Mouse (Mus musculus) liver, postnatal 0 days (tissue): ENCODE measurements at regions not wholly inside any gene's neighbourhood (a gene's known extent, or its start where the extent isn't known, plus 50 kb on each side); places are given as distances from the start of the nearest gene placed in this dataset.

Source experiments
- ATAC-seq: fragments of 200-750 bp; cut with Nextera tagmentation; 2 replicates; pipeline ENCODE4 v1.8.0; 2017; ENCODE audit warnings: mild to moderate bottlenecking, moderate library complexity
- DNase-seq: peaks from one replicate; pipeline ENCODE4 v3.0.0-alpha.2; 2016
- H3K27ac ChIP-seq: fragments of 300-500 bp; sonication (generic); 2 replicates; pipeline ENCODE4 v1.5.1; 2014; ENCODE audit warnings: antibody characterized with exemption, moderate library complexity, mild to moderate bottlenecking, low read depth
- H3K27me3 ChIP-seq: fragments of 300-500 bp; sonication (generic); 2 replicates; pipeline ENCODE4 v1.6.1; 2014; ENCODE audit warnings: low read length, control low read depth, mixed read lengths; ENCODE audit not compliant: insufficient read depth
- H3K36me3 ChIP-seq: fragments of 300-500 bp; sonication (generic); replicated peaks from 2 replicates; pipeline ENCODE4 v1.6.1; 2014; ENCODE audit warnings: mild to moderate bottlenecking, control low read depth, low read length, moderate library complexity, mixed read lengths; ENCODE audit not compliant: insufficient read depth
- H3K4me1 ChIP-seq: fragments of 300-500 bp; sonication (generic); 2 replicates; pipeline ENCODE4 v1.6.1; 2014; ENCODE audit warnings: antibody characterized with exemption, mild to moderate bottlenecking, control low read depth; ENCODE audit not compliant: insufficient read depth
- H3K4me2 ChIP-seq: fragments of 300-500 bp; sonication (generic); 2 replicates; pipeline ENCODE4 v1.6.1; 2014; ENCODE audit warnings: low read depth, mild to moderate bottlenecking, low read length, moderate library complexity, mixed read lengths
- H3K4me3 ChIP-seq: fragments of 300-500 bp; sonication (generic); 2 replicates; pipeline ENCODE4 v1.5.1; 2014; ENCODE audit warnings: low read depth, low read length
- H3K9ac ChIP-seq: fragments of 300-500 bp; sonication (generic); replicated peaks from 2 replicates; pipeline ENCODE4 v1.6.1; 2014; ENCODE audit warnings: mild to moderate bottlenecking, moderate library complexity
- H3K9me3 ChIP-seq: fragments of 300-500 bp; sonication (generic); 2 replicates; pipeline ENCODE4 v1.6.1; 2016; ENCODE audit warnings: mild to moderate bottlenecking, control low read depth, low read length, mixed read lengths
- CTCF ChIP-seq: sonication (generic); IDR thresholded peaks from 2 replicates; pipeline ENCODE4 v1.5.1; 2016; ENCODE audit warnings: antibody characterized with exemption, low read depth
- EP300 ChIP-seq: IDR thresholded peaks from 2 replicates; pipeline ENCODE4 v1.6.1; 2016; ENCODE audit warnings: antibody characterized with exemption, low read depth, mild to moderate bottlenecking
- WGBS: fragments of 180-500 bp; shearing (Covaris S2); extraction: QIAGEN DNeasy Blood & Tissue Kit; methylation state at CpG from one replicate; pipeline ENCODE4 v1.1.7; 2014; ENCODE audit not compliant: insufficient replicate concordance; 5-methylcytosine and 5-hydroxymethylcytosine counted together

DNA sequence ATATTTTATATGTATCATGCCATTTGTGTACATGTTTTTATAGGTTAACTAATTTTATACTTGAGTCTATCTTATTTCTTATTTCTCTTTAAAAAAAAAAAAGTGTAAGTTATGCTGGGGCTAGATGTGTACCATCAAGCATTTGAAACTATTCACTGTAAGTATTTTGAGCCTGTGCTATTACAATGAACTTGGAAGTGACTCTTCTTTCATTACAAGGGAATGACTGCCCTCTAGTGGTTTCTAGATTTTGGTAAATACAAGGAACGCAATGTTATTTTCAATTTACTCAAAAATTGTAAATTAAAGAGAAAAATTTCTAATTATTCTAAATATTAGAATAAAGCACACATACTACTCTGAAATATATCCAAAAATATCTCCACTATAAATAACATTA is 197.1 kb upstream of the Manea start:
- H3K4me1 ChIP-seq, result no peaks in the 10 kb centered on the region
- peak; percentile 52 for TF ChIP-seq CTCF
- TF ChIP-seq EP300, result no peak
- H3K9me3 ChIP-seq, result no peaks in the 10 kb centered on the region
- H3K27me3 ChIP-seq, result no peaks in the 10 kb centered on the region
- no peaks in the 10 kb centered on the region for H3K36me3 ChIP-seq
- DNase-seq (no peak), ATAC-seq (no peak)
- no peak overlapping the region for H3K4me2 ChIP-seq
- H3K27ac ChIP-seq, result no peak overlapping the region
- 48% methylated on average over 1 of the region's 1 CpGs for WGBS
- no peak overlapping the region for H3K9ac ChIP-seq
- no peak overlapping the region for H3K4me3 ChIP-seq

DNA sequence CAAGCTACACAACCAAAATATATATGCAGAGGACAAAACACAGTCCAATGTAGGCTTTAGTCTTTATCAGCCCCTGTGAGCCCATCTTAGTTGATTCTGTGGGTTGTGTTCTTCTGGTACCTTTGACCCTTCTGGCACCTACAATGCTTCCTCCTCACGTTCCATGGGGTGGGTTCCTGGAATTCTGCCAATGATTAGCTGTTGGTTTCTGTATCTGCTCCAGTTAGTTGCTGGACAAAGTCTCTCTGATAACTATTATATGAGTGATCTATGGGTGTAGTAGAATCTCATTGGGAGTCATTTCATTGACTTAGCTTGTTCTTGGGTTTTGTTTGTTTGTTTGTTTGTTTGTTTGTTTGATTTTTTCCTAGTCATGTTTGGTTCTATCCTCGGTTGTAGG is 195.8 kb upstream of the Manea start:
- 38% methylated on average over 2 of the region's 2 CpGs for WGBS

DNA sequence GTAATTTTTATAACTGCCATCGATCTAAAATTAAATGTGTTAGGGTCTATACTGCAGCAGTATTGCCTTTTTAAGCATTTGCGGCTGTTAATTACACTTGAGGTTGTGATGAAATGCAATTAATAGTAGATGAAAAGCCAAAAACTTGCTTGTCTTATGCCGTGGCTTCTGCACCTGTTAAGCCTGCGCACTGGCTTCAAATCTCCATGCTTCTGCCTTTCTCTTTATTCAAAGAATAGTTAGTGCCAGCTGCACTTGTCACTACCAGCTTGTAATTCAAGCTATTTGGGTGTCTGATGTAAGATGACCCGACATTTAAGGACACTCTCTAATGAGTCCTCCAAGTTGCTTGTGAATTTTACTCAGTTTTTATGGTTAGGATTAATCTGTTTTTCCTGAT is 161.3 kb upstream of the Manea start:
- ATAC-seq, result no peak
- no peak overlapping the region for H3K4me3 ChIP-seq
- no peak overlapping the region for H3K4me2 ChIP-seq
- H3K27ac ChIP-seq, result no peak overlapping the region
- DNase-seq, result no peak
- H3K27me3 ChIP-seq, result no peaks in the 10 kb centered on the region
- WGBS, result 72% methylated on average over 5 of the region's 5 CpGs
- no peak overlapping the region for H3K9ac ChIP-seq
- H3K9me3 ChIP-seq, result no peaks in the 10 kb centered on the region
- H3K4me1 ChIP-seq, result no peaks in the 10 kb centered on the region
- TF ChIP-seq EP300 (no peak), CTCF (no peak)
- H3K36me3 ChIP-seq, result no peaks in the 10 kb centered on the region

More for the DNA sequence above, 195.8 kb upstream of the Manea start:
- no peaks in the 10 kb centered on the region for H3K27me3 ChIP-seq
- no peak overlapping the region for H3K27ac ChIP-seq
- no peak overlapping the region for H3K4me2 ChIP-seq
- H3K9ac ChIP-seq, result no peak overlapping the region
- no peak overlapping the region for H3K4me3 ChIP-seq
- H3K4me1 ChIP-seq, result no peaks in the 10 kb centered on the region
- no peak for DNase-seq
- no peaks in the 10 kb centered on the region for H3K9me3 ChIP-seq
- no peak for TF ChIP-seq EP300
- H3K36me3 ChIP-seq, result no peaks in the 10 kb centered on the region
- no peak for ATAC-seq

DNA sequence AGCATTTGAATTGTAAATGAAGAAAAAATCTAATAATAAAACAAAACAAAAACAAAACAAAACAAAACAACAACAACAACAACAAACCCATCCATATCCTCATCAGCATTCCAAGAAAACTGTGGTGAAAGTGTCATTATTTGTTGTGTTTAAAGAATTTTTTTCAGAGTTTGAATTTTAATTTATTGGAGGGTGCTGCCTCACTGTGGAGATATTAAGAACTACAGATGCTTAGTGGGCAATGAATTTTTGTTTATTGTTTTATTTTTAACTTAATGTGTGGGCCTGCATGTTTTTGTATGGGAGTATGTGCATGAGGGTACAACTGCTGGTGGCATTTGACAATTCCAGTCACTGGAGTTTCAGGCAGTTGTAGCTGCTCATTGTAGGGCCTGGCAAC is 147.6 kb upstream of the Manea start:
- Histone ChIP-seq H3K27me3 (no peaks in the 10 kb centered on the region), H3K4me3 (no peak overlapping the region), H3K9me3 (no peaks in the 10 kb centered on the region), H3K36me3 (no peaks in the 10 kb centered on the region), H3K4me2 (no peak overlapping the region), H3K4me1 (no peaks in the 10 kb centered on the region), H3K9ac (no peak overlapping the region), H3K27ac (no peak overlapping the region)
- ATAC-seq (no peak), DNase-seq (no peak)
- no peak for TF ChIP-seq EP300
- peak; percentile 42 for TF ChIP-seq CTCF

DNA sequence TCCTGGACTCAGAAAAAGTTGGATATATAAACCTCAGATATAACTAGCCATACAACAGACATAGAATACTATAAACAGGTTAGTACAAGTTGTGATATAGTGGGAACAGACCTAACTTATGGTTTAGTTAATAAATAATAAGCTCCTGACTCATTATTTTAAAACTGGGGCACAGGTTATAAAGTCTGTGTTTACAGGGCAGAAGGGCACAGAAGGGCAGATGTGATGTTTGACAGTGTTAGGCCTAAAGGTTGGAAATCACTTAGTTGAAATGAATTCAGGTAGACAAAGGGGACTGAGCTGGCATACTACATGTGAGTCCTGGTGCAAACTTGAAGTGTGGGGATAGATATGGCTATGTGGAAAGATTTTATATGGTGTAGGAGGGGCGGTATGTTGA is 128.2 kb upstream of the Manea start:
- 71% methylated on average over 1 of the region's 1 CpGs for WGBS
- H3K4me1 ChIP-seq, result no peaks in the 10 kb centered on the region
- no peak overlapping the region for H3K4me2 ChIP-seq
- no peak overlapping the region for H3K9ac ChIP-seq
- no peak for DNase-seq
- H3K27me3 ChIP-seq, result no peaks in the 10 kb centered on the region
- no peaks in the 10 kb centered on the region for H3K36me3 ChIP-seq
- H3K4me3 ChIP-seq, result no peak overlapping the region
- no peak overlapping the region for H3K27ac ChIP-seq
- ATAC-seq, result peak; percentile 66
- TF ChIP-seq CTCF (no peak), EP300 (no peak)
- no peaks in the 10 kb centered on the region for H3K9me3 ChIP-seq

DNA sequence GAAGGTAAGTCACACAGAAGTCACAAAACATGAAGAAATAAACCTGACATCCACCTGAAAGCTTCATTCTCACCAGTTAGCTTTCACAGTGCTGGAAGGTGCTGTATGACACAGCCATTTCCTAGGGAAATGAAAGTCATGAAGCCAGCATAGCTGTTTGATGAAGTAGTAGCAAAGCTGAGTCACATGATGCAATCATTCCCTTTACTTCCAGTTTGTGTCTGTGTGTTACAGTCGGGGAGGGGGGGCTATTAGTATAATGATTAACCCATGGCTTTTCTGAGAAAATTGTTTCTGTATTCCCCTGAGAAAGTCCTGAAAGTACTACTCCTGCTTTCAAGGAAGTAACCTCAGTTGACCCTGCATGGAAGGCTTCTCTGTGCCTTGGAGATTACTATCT is 94.8 kb upstream of the Manea start:
- 23% methylated on average over 1 of the region's 1 CpGs for WGBS
- TF ChIP-seq EP300 (no peak), CTCF (no peak)
- Histone ChIP-seq H3K4me3 (no peak overlapping the region), H3K36me3 (no peaks in the 10 kb centered on the region), H3K27me3 (no peaks in the 10 kb centered on the region), H3K4me1 (no peaks in the 10 kb centered on the region), H3K9ac (no peak overlapping the region), H3K4me2 (no peak overlapping the region), H3K27ac (no peak overlapping the region), H3K9me3 (no peaks in the 10 kb centered on the region)
- no peak for DNase-seq
- peak; percentile 45 for ATAC-seq

DNA sequence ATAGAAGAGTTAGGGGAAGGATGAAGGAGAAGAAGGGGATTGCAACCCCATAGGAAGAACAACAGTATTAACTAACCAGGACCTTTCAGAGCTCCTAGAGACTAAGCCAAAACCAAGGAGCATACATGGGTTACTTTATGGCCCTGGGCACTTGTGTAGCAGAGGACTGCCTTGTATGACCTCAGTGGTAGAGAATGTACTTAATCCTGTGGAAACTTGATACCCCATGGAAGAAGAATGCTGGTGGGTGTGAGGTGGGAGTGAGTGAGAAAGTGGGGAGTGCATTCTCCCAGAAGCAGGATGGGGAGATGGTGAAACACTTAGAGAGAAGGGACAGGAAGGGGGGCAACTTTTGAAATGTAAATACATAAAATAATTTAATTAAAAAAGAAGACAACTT is 75.4 kb upstream of the Manea start:
- Histone ChIP-seq H3K4me2 (no peak overlapping the region), H3K4me3 (no peak overlapping the region), H3K9ac (no peak overlapping the region), H3K27me3 (no peaks in the 10 kb centered on the region), H3K36me3 (no peaks in the 10 kb centered on the region), H3K4me1 (no peaks in the 10 kb centered on the region), H3K27ac (no peak overlapping the region), H3K9me3 (no peaks in the 10 kb centered on the region)
- ATAC-seq (no peak), DNase-seq (no peak)
- TF ChIP-seq CTCF, result no peak
- TF ChIP-seq EP300, result no peak
